Mouse (Mus musculus) thymus, postnatal 14 days (tissue): Measurements from ENCODE around the gene Actr8.

Experiments
- DNase-seq: peaks from one replicate; pipeline ENCODE4 v3.0.0; 2021

The Actr8 gene

GRCm38 (mm10) chr14:29978254-29979204 lies at the start of gene Actr8:
Gene Actr8 (plus strand): TSS chr14:29978337.
- DNase-seq = peak; percentile 92

GRCm38 (mm10) chr14:29928966-29929365 lies 49.2 kb upstream of the Actr8 start:
- no peak for DNase-seq

- no peak for DNase-seq
These were observed 42.6 kb upstream of the Actr8 start for GRCm38 (mm10) chr14:29935516-29935915.

- DNase-seq = no peak
These were observed 40.7 kb upstream of the Actr8 start for GRCm38 (mm10) chr14:29937466-29937865.

GRCm38 (mm10) chr14:29939600-29940312 lies 38.4 kb upstream of the Actr8 start:
- DNase-seq = no peak

- no peak for DNase-seq
These were observed 37.8 kb upstream of the Actr8 start for GRCm38 (mm10) chr14:29940313-29940812.

- DNase-seq = peak; percentile 32
These were observed 37.3 kb upstream of the Actr8 start for GRCm38 (mm10) chr14:29940877-29941276.

GRCm38 (mm10) chr14:29946761-29947309 lies 31.3 kb upstream of the Actr8 start:
- no peak for DNase-seq

GRCm38 (mm10) chr14:29950805-29951204 lies 27.3 kb upstream of the Actr8 start:
- DNase-seq = no peak

GRCm38 (mm10) chr14:29957393-29957792 lies 20.7 kb upstream of the Actr8 start:
- no peak for DNase-seq

GRCm38 (mm10) chr14:29967611-29968010 lies 10.5 kb upstream of the Actr8 start:
- no peak for DNase-seq

- peak; percentile 95 for DNase-seq
These were observed 9.9 kb upstream of the Actr8 start, which contains the start of gene Selenok for GRCm38 (mm10) chr14:29968075-29968821. Gene Selenok (plus strand): TSS chr14:29968308.

- DNase-seq = no peak
These were observed 6.7 kb upstream of the Actr8 start for GRCm38 (mm10) chr14:29971446-29971845.

- DNase-seq = no peak
These were observed 6.1 kb upstream of the Actr8 start for GRCm38 (mm10) chr14:29971993-29972392.

- DNase-seq = no peak
These were observed 1.2 kb upstream of the Actr8 start for GRCm38 (mm10) chr14:29976927-29977326.

- DNase-seq = peak; percentile 61
These were observed 2.5 kb downstream of the Actr8 start for GRCm38 (mm10) chr14:29980447-29981205.

- no peak for DNase-seq
These were observed 8.0 kb downstream of the Actr8 start for GRCm38 (mm10) chr14:29986096-29986495.

- DNase-seq = no peak
These were observed 9.1 kb downstream of the Actr8 start for GRCm38 (mm10) chr14:29987276-29987675.

- DNase-seq = no peak
These were observed 9.6 kb downstream of the Actr8 start for GRCm38 (mm10) chr14:29987739-29988138.

GRCm38 (mm10) chr14:29988337-29988736 lies 10.2 kb downstream of the Actr8 start:
- no peak for DNase-seq

GRCm38 (mm10) chr14:29994976-29995375 lies 16.8 kb downstream of the Actr8 start:
- DNase-seq = no peak
